Mouse (Mus musculus) embryonic fibroblast, embryonic 13.5 days (primary cell): ENCODE measurements around the gene Smarca4.

ENCODE experiments used
- CTCF ChIP-seq: IDR thresholded peaks from 2 replicates; pipeline ENCODE4 v1.5.1; 2011; ENCODE audit warnings: mild to moderate bottlenecking, control low read depth, low read length, moderate library complexity, borderline replicate concordance; ENCODE audit not compliant: insufficient read depth
- POLR2A ChIP-seq: IDR thresholded peaks from 2 replicates; pipeline ENCODE4 v1.6.1; 2011; ENCODE audit warnings: low read depth, mild to moderate bottlenecking, control low read depth, low read length, moderate library complexity

DNA sequence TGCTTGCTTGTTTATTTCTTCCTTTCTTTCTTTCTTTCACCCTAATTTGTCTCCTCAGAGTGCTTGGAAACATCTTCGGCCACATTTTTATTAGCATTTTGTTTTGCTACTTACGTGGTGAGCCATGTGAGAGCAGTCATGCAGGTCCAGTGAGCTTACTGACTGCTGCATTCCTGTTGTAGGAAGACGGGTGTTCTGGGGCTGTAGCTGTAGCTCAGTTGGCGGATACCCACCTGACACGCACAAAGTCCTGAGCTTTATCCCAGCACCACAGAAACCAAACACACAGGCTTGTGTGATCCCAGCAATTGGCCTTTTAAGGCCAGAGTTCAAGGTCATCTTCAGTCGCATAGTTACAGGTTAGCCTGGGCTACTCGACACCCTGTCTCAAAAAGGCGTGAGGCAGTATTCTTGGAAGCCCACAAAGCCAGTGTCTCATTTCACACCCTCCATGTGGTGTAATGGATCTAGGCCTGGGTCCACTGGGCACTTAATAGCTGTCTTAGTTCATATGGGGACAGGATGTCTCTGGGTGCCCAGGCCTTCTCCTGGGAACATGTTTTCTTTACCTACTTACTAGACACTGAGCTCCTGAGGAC is 47.2 kb upstream of the Smarca4 start:
- TF ChIP-seq CTCF (no peak), POLR2A (no peak)
